Mouse (Mus musculus): ENCODE data around the gene Msi2.

Gene Msi2

GRCm38 (mm10) chr11:88713479-88713878 is 4.8 kb downstream of the Msi2 start:
- no peak for DNase-seq (ENCODE audit: low read depth)

- no peak for DNase-seq (ENCODE audit: low read depth)
Observed at GRCm38 (mm10) chr11:88709876-88710614, 8.3 kb downstream of the Msi2 start.

GRCm38 (mm10) chr11:88707228-88707775 is 11.0 kb downstream of the Msi2 start:
- DNase-seq (ENCODE audit: low read depth) = no peak

GRCm38 (mm10) chr11:88704688-88705087 is 13.6 kb downstream of the Msi2 start:
- DNase-seq (ENCODE audit: low read depth) = no peak

- no peak for DNase-seq (ENCODE audit: low read depth)
Observed at GRCm38 (mm10) chr11:88703220-88703619, 15.1 kb downstream of the Msi2 start.

- no peak for DNase-seq (ENCODE audit: low read depth)
Observed at GRCm38 (mm10) chr11:88701976-88702659, 16.2 kb downstream of the Msi2 start.

- DNase-seq (ENCODE audit: low read depth) = no peak
Observed at GRCm38 (mm10) chr11:88701020-88701419, 17.3 kb downstream of the Msi2 start.

- DNase-seq (ENCODE audit: low read depth) = no peak
Observed at GRCm38 (mm10) chr11:88700202-88700711, 18.1 kb downstream of the Msi2 start.

- DNase-seq (ENCODE audit: low read depth) = no peak
Observed at GRCm38 (mm10) chr11:88693905-88694893, 24.1 kb downstream of the Msi2 start.

GRCm38 (mm10) chr11:88693002-88693769 is 25.1 kb downstream of the Msi2 start:
- no peak for DNase-seq (ENCODE audit: low read depth)

- no peak for DNase-seq (ENCODE audit: low read depth)
Observed at GRCm38 (mm10) chr11:88692374-88692773, 25.9 kb downstream of the Msi2 start.

- peak; percentile 14 for DNase-seq (ENCODE audit: low read depth)
Observed at GRCm38 (mm10) chr11:88690556-88691287, 27.6 kb downstream of the Msi2 start.

- DNase-seq (ENCODE audit: low read depth) = no peak
Observed at GRCm38 (mm10) chr11:88689831-88690459, 28.4 kb downstream of the Msi2 start.

- no peak for DNase-seq (ENCODE audit: low read depth)
Observed at GRCm38 (mm10) chr11:88688644-88689043, 29.7 kb downstream of the Msi2 start.

- no peak for DNase-seq (ENCODE audit: low read depth)
Observed at GRCm38 (mm10) chr11:88687711-88688110, 30.6 kb downstream of the Msi2 start.

- DNase-seq (ENCODE audit: low read depth) = no peak
Observed at GRCm38 (mm10) chr11:88687010-88687409, 31.3 kb downstream of the Msi2 start.

GRCm38 (mm10) chr11:88686061-88686460 is 32.3 kb downstream of the Msi2 start:
- no peak for DNase-seq (ENCODE audit: low read depth)

GRCm38 (mm10) chr11:88683026-88683770 is 35.1 kb downstream of the Msi2 start:
- no peak for DNase-seq (ENCODE audit: low read depth)

GRCm38 (mm10) chr11:88677350-88677749 is 41.0 kb downstream of the Msi2 start:
- no peak for DNase-seq (ENCODE audit: low read depth)
